Mouse (Mus musculus) embryonic facial prominence, embryonic 15.5 days (tissue): ENCODE results near the gene Tmem52. TPM values are rescaled to one million over a fixed set of nuclear protein-coding genes. Genes with fewer than 3 reads are reported as not detected.
A peak's percentile ranks its signal among the peaks of the same experiment; 100 is the strongest.
"Not testable (repeated sequence)": the region's sequence is repeated elsewhere in the genome, so short reads cannot be mapped to it uniquely, and the experiment has no call there.

ENCODE experiments used
- ATAC-seq: fragments of 200-750 bp; cut with Nextera tagmentation; 2 replicates; pipeline ENCODE4 v1.8.0; 2017; ENCODE audit warnings: low read depth, moderate TSS enrichment; ENCODE audit not compliant: insufficient number of reproducible peaks, low FRiP score, low TSS enrichment
- H3K27ac ChIP-seq: fragments of 300-500 bp; sonication (generic); replicated peaks from 2 replicates; pipeline ENCODE4 v1.5.1; 2015; ENCODE audit warnings: mild to moderate bottlenecking, inconsistent platforms
- H3K27me3 ChIP-seq: fragments of 300-500 bp; sonication (generic); 2 replicates; pipeline ENCODE4 v1.6.1; 2015; ENCODE audit warnings: inconsistent platforms
- H3K36me3 ChIP-seq: fragments of 300-500 bp; sonication (generic); 2 replicates; pipeline ENCODE4 v1.6.1; 2015; ENCODE audit warnings: mild to moderate bottlenecking, inconsistent platforms
- H3K4me1 ChIP-seq: fragments of 300-500 bp; sonication (generic); 2 replicates; pipeline ENCODE4 v1.6.1; 2015; ENCODE audit warnings: inconsistent platforms
- H3K4me2 ChIP-seq: fragments of 300-500 bp; sonication (generic); replicated peaks from 2 replicates; pipeline ENCODE4 v1.6.1; 2015; ENCODE audit warnings: mild to moderate bottlenecking, inconsistent platforms
- H3K4me3 ChIP-seq: fragments of 300-500 bp; sonication (generic); replicated peaks from 2 replicates; pipeline ENCODE4 v1.5.1; 2015; ENCODE audit warnings: mild to moderate bottlenecking, inconsistent platforms
- H3K9ac ChIP-seq: fragments of 300-500 bp; sonication (generic); 2 replicates; pipeline ENCODE4 v1.6.1; 2015; ENCODE audit warnings: inconsistent platforms
- H3K9me3 ChIP-seq: fragments of 300-500 bp; sonication (generic); replicated peaks from 2 replicates; pipeline ENCODE4 v1.6.1; 2016; ENCODE audit warnings: inconsistent platforms
- WGBS: fragments of 180-500 bp; shearing (Covaris S2); methylation state at CpG from one replicate; pipeline ENCODE4 v1.1.7; 2015; 5-methylcytosine and 5-hydroxymethylcytosine counted together
- polyA plus RNA-seq: library from polyadenylated mRNA; unstranded; fragments of >200 nt; fragmentation: Nextera tagmentation; extraction: Ambion mirVana; gene quantifications from 2 replicates; pipeline ENCODE4 v1.2.1, GENCODE M21; 2015

Tmem52 gene
- 1.2 and 1.3 TPM in 2 replicates for polyA plus RNA-seq

GRCm38 (mm10) chr4:155468952-155469351 is at the start of gene Tmem52:
Gene Tmem52, plus strand, starts transcription at chr4:155469114.
- H3K4me1 ChIP-seq = peaks cover 6% of the 10 kb centered on the region; the same call in 1 of the 2 replicates
- 7% methylated on average over 21 of the region's 21 CpGs for WGBS
- ATAC-seq = no peak
- H3K9ac ChIP-seq = no peak within 1 kb of the TSS
- H3K9me3 ChIP-seq = no peaks in the 10 kb centered on the region
- H3K4me2 ChIP-seq = peak within 1 kb of the TSS; percentile 54
- H3K36me3 ChIP-seq = no peaks in the 10 kb centered on the region
- H3K27me3 ChIP-seq = peaks cover 8% of the 10 kb centered on the region
- no peak within 1 kb of the TSS for H3K27ac ChIP-seq
- peak within 1 kb of the TSS; percentile 27 for H3K4me3 ChIP-seq

- no peaks in the 10 kb centered on the region for H3K9me3 ChIP-seq
- H3K27me3 ChIP-seq = no peaks in the 10 kb centered on the region
- H3K4me1 ChIP-seq = no peaks in the 10 kb centered on the region
- H3K36me3 ChIP-seq = no peaks in the 10 kb centered on the region
- no peak overlapping the region for H3K27ac ChIP-seq
- 89% methylated on average over 3 of the region's 3 CpGs for WGBS
- no peak for ATAC-seq
- no peak overlapping the region for H3K4me2 ChIP-seq
- no peak overlapping the region for H3K9ac ChIP-seq
- no peak overlapping the region for H3K4me3 ChIP-seq
These were observed 48.8 kb upstream of the Tmem52 start for GRCm38 (mm10) chr4:155420137-155420536.

GRCm38 (mm10) chr4:155421412-155422370 is 47.2 kb upstream of the Tmem52 start:
- not testable (repeated sequence) for H3K9ac ChIP-seq, H3K36me3 ChIP-seq, H3K4me1 ChIP-seq, ATAC-seq, H3K9me3 ChIP-seq, H3K4me3 ChIP-seq, H3K27ac ChIP-seq, H3K27me3 ChIP-seq, H3K4me2 ChIP-seq
- 82% methylated on average over 22 of the region's 30 CpGs for WGBS

- 83% methylated on average over 5 of the region's 5 CpGs for WGBS
- Histone ChIP-seq H3K27me3 (no peaks in the 10 kb centered on the region), H3K4me3 (no peak overlapping the region), H3K36me3 (no peaks in the 10 kb centered on the region), H3K27ac (no peak overlapping the region), H3K4me1 (no peaks in the 10 kb centered on the region), H3K4me2 (no peak overlapping the region), H3K9me3 (no peaks in the 10 kb centered on the region), H3K9ac (no peak overlapping the region)
- ATAC-seq = no peak
These were observed 44.9 kb upstream of the Tmem52 start for GRCm38 (mm10) chr4:155423988-155424387.

- Histone ChIP-seq H3K4me1 (no peaks in the 10 kb centered on the region), H3K27me3 (no peaks in the 10 kb centered on the region), H3K36me3 (no peaks in the 10 kb centered on the region), H3K9me3 (no peaks in the 10 kb centered on the region), H3K4me2 (no peak overlapping the region), H3K4me3 (no peak overlapping the region), H3K27ac (no peak overlapping the region), H3K9ac (no peak overlapping the region)
- WGBS = 75% methylated on average over 6 of the region's 6 CpGs
- no peak for ATAC-seq
These were observed 42.6 kb upstream of the Tmem52 start for GRCm38 (mm10) chr4:155426272-155426671.

- H3K4me3 ChIP-seq = no peak overlapping the region
- ATAC-seq = no peak
- H3K27me3 ChIP-seq = no peaks in the 10 kb centered on the region
- H3K9me3 ChIP-seq = no peaks in the 10 kb centered on the region
- H3K27ac ChIP-seq = no peak overlapping the region
- H3K9ac ChIP-seq = no peak overlapping the region
- H3K4me2 ChIP-seq = no peak overlapping the region
- no peaks in the 10 kb centered on the region for H3K4me1 ChIP-seq
- no peaks in the 10 kb centered on the region for H3K36me3 ChIP-seq
These were observed 40.5 kb upstream of the Tmem52 start for GRCm38 (mm10) chr4:155428442-155428841.

- no peaks in the 10 kb centered on the region for H3K27me3 ChIP-seq
- no peak for ATAC-seq
- no peak overlapping the region for H3K27ac ChIP-seq
- H3K4me2 ChIP-seq = no peak overlapping the region
- no peaks in the 10 kb centered on the region for H3K4me1 ChIP-seq
- no peak overlapping the region for H3K4me3 ChIP-seq
- H3K36me3 ChIP-seq = no peaks in the 10 kb centered on the region
- WGBS = 87% methylated on average over 3 of the region's 3 CpGs
- H3K9ac ChIP-seq = no peak overlapping the region
- H3K9me3 ChIP-seq = no peaks in the 10 kb centered on the region
These were observed 39.7 kb upstream of the Tmem52 start for GRCm38 (mm10) chr4:155429202-155429601.

GRCm38 (mm10) chr4:155432358-155432757 is 36.6 kb upstream of the Tmem52 start:
- Histone ChIP-seq H3K36me3 (no peaks in the 10 kb centered on the region), H3K27me3 (no peaks in the 10 kb centered on the region), H3K9ac (no peak overlapping the region), H3K4me2 (no peak overlapping the region), H3K9me3 (no peaks in the 10 kb centered on the region), H3K4me1 (no peaks in the 10 kb centered on the region), H3K4me3 (no peak overlapping the region), H3K27ac (no peak overlapping the region)
- WGBS = 89% methylated on average over 6 of the region's 6 CpGs
- no peak for ATAC-seq

- Histone ChIP-seq H3K27ac (no peak overlapping the region), H3K36me3 (no peaks in the 10 kb centered on the region), H3K4me1 (no peaks in the 10 kb centered on the region), H3K9ac (no peak overlapping the region), H3K4me2 (no peak overlapping the region), H3K9me3 (no peaks in the 10 kb centered on the region), H3K27me3 (no peaks in the 10 kb centered on the region), H3K4me3 (no peak overlapping the region)
- WGBS = 79% methylated on average over 5 of the region's 5 CpGs
- no peak for ATAC-seq
These were observed 34.9 kb upstream of the Tmem52 start for GRCm38 (mm10) chr4:155433993-155434392.

- Histone ChIP-seq H3K27ac (no peak overlapping the region), H3K4me2 (no peak overlapping the region), H3K36me3 (no peaks in the 10 kb centered on the region), H3K4me3 (no peak overlapping the region), H3K9ac (no peak overlapping the region), H3K27me3 (no peaks in the 10 kb centered on the region), H3K9me3 (no peaks in the 10 kb centered on the region), H3K4me1 (no peaks in the 10 kb centered on the region)
- WGBS = 71% methylated on average over 3 of the region's 3 CpGs
- ATAC-seq = no peak
These were observed 26.1 kb upstream of the Tmem52 start for GRCm38 (mm10) chr4:155442808-155443207.

- no peak overlapping the region for H3K4me2 ChIP-seq
- H3K27me3 ChIP-seq = no peaks in the 10 kb centered on the region
- no peaks in the 10 kb centered on the region for H3K9me3 ChIP-seq
- peak; percentile 43; the same call in 1 of the 2 replicates for ATAC-seq
- no peak overlapping the region for H3K27ac ChIP-seq
- H3K36me3 ChIP-seq = no peaks in the 10 kb centered on the region
- no peak overlapping the region for H3K9ac ChIP-seq
- WGBS = 26% methylated on average over 10 of the region's 10 CpGs
- no peak overlapping the region for H3K4me3 ChIP-seq
- H3K4me1 ChIP-seq = 0 out of 2 replicates have a peak, but pooled peaks cover 7% of the 10 kb centered on the region
These were observed 17.3 kb upstream of the Tmem52 start for GRCm38 (mm10) chr4:155451597-155451996.

GRCm38 (mm10) chr4:155458575-155458974 is 10.3 kb upstream of the Tmem52 start:
- Histone ChIP-seq H3K27ac (no peak overlapping the region), H3K9me3 (no peaks in the 10 kb centered on the region), H3K4me1 (no peaks in the 10 kb centered on the region), H3K4me2 (no peak overlapping the region), H3K9ac (no peak overlapping the region), H3K4me3 (no peak overlapping the region), H3K27me3 (no peaks in the 10 kb centered on the region; the same call in 1 of the 2 replicates), H3K36me3 (no peaks in the 10 kb centered on the region)
- WGBS = 71% methylated on average over 5 of the region's 5 CpGs
- no peak for ATAC-seq
